Mouse (Mus musculus): ENCODE data around the gene Ckm.

DNA sequence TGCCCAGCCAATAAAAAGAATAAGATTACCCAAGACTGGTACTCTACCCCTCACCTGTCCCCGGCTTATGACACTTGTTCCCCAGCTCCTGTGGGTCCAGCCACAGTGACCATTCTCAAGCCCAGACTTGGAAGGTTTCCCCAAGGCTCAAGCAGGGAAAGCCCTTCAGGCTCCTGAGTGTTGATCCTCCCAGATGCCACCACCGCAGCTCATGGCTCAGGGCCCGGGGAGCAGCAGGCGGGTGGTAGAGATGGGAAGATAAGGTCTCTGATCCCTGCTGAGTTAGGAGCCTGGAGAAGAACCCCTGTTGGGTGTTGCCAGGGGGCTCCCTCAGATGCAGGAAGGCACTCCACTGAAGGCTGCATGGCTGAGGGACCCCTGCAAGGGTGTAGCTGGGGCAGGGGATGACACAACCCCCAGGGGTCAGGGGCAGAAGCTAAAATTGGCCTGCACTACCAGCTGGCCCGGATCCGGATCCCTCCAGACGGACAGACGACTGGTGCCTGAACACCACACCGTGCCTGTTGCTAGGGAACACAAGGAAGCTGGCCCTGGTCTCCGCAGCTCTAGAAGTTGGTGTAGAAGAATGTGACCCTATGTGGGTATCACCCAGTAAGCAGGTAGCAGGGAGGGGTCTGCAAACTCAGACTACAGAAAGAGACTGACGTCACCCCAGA, 51.4 kb downstream of the Ckm start:
- TF ChIP-seq POLR2A (IDR thresholded peaks at IDR 0.05; ENCODE audit: borderline replicate concordance, extremely low read depth, insufficient read depth, insufficient read length, poor library complexity, severe bottlenecking) (no peak), CTCF (IDR thresholded peaks at IDR 0.05; ENCODE audit: borderline replicate concordance, extremely low read depth, insufficient read depth, insufficient read length) (no peak)

All from brain, embryonic 14.5 days (tissue).